Mouse (Mus musculus) myocyte (in vitro differentiated cells): Measurements from ENCODE around the gene Slc2a3.

Source experiments
- CEBPB ChIP-seq: IDR thresholded peaks from 2 replicates; pipeline ENCODE4 v1.6.1; 2011; ENCODE audit warnings: mild to moderate bottlenecking, moderate library complexity; ENCODE audit not compliant: poor library complexity, insufficient read depth, severe bottlenecking
- E2F4 ChIP-seq: IDR thresholded peaks from one replicate; pipeline ENCODE4 v1.6.1; 2011; ENCODE audit warnings: mild to moderate bottlenecking, control low read depth, moderate library complexity; ENCODE audit not compliant: insufficient read depth
- MAX ChIP-seq: IDR thresholded peaks from one replicate; pipeline ENCODE4 v1.6.1; 2011; ENCODE audit warnings: low read depth, mild to moderate bottlenecking, control low read depth
- MYOD1 ChIP-seq, 3 experiments: IDR thresholded peaks; one replicate each; pipeline ENCODE4 v1.6.1; 2011; ENCODE audit warnings: control low read depth in 2 of 3, low read depth in 2 of 3, mild to moderate bottlenecking in 2 of 3, moderate library complexity in 1 of 3; ENCODE audit not compliant: insufficient read length in 2 of 3, control insufficient read depth in 1 of 3
- MYOG ChIP-seq, 3 experiments: IDR thresholded peaks; one replicate each; pipeline ENCODE4 v1.6.1; 2011; ENCODE audit warnings: control low read depth in 2 of 3, low read depth in 2 of 3, mild to moderate bottlenecking in 2 of 3; ENCODE audit not compliant: insufficient read length in 2 of 3, control insufficient read depth in 1 of 3, insufficient read depth in 1 of 3
- POLR2A ChIP-seq: IDR thresholded peaks from one replicate; pipeline ENCODE4 v1.6.1; 2011; ENCODE audit warnings: low read depth, mild to moderate bottlenecking, control low read depth, moderate library complexity; ENCODE audit not compliant: insufficient read length
- POLR2AphosphoS2 ChIP-seq: IDR thresholded peaks from one replicate; pipeline ENCODE4 v1.6.1; 2011; ENCODE audit warnings: low read depth, control low read depth; ENCODE audit not compliant: insufficient read length
- REST ChIP-seq: IDR thresholded peaks from one replicate; pipeline ENCODE4 v1.6.1; 2011; ENCODE audit warnings: mild to moderate bottlenecking, control low read depth, moderate library complexity; ENCODE audit not compliant: insufficient read depth, insufficient read length
- SRF ChIP-seq: IDR thresholded peaks from one replicate; pipeline ENCODE4 v1.6.1; 2011; ENCODE audit warnings: low read depth; ENCODE audit not compliant: control insufficient read depth, insufficient read length
- TCF12 ChIP-seq: IDR thresholded peaks from one replicate; pipeline ENCODE4 v1.6.1; 2011; ENCODE audit warnings: mild to moderate bottlenecking, control low read depth; ENCODE audit not compliant: poor library complexity, insufficient read depth, severe bottlenecking
- USF1 ChIP-seq: IDR thresholded peaks from one replicate; pipeline ENCODE4 v1.6.1; 2011; ENCODE audit warnings: low read depth, mild to moderate bottlenecking, control low read depth, moderate library complexity

GRCm38 (mm10) chr6:122828086-122828485, 26.6 kb upstream of the Slc2a3 start:
- TF ChIP-seq POLR2A (no peak), MYOD1 (IDR thresholded peaks at IDR 0.05; ENCODE audit: control insufficient read depth in 1 of 3, insufficient read length in 2 of 3, low read depth in 2 of 3) (no peak), POLR2AphosphoS2 (no peak), E2F4 (no peak), SRF (no peak), CEBPB (no peak), MAX (no peak), TCF12 (no peak), USF1 (no peak), REST (no peak), MYOG (IDR thresholded peaks at IDR 0.05; ENCODE audit: control insufficient read depth in 1 of 3, insufficient read depth in 1 of 3, insufficient read length in 2 of 3, low read depth in 2 of 3) (no peak)
